Mouse (Mus musculus) midbrain, postnatal 0 days (tissue): ENCODE measurements around the gene Gatad1. TPM values are rescaled to one million over a fixed set of nuclear protein-coding genes. Genes with fewer than 3 reads are reported as not detected.
"Not testable (repeated sequence)": the region's sequence is repeated elsewhere in the genome, so short reads cannot be mapped to it uniquely, and the experiment has no call there.

Experiments used
- ATAC-seq: fragments of 200-750 bp; cut with Nextera tagmentation; 2 replicates; pipeline ENCODE4 v1.8.0; 2017; ENCODE audit warnings: moderate number of reproducible peaks, mild to moderate bottlenecking, moderate TSS enrichment, moderate library complexity; ENCODE audit not compliant: low FRiP score
- DNase-seq: peaks from one replicate; pipeline ENCODE4 v3.0.0-alpha.2; 2015; ENCODE audit warnings: low spot score
- H3K27ac ChIP-seq: fragments of 300-500 bp; sonication (generic); 2 replicates; pipeline ENCODE4 v1.5.1; 2014; ENCODE audit warnings: low read depth, mild to moderate bottlenecking, low read length, mixed read lengths
- H3K27me3 ChIP-seq: fragments of 300-500 bp; sonication (generic); 2 replicates; pipeline ENCODE4 v1.6.1; 2014; ENCODE audit warnings: low read length, control low read depth, mixed read lengths; ENCODE audit not compliant: insufficient read depth
- H3K36me3 ChIP-seq: fragments of 300-500 bp; sonication (generic); 2 replicates; pipeline ENCODE4 v1.6.1; 2014; ENCODE audit warnings: low read length, control low read depth, mixed read lengths; ENCODE audit not compliant: insufficient read depth
- H3K4me1 ChIP-seq: fragments of 300-500 bp; sonication (generic); 2 replicates; pipeline ENCODE4 v1.6.1; 2014; ENCODE audit warnings: mild to moderate bottlenecking, control low read depth, antibody characterized with exemption, low read length, mixed read lengths; ENCODE audit not compliant: insufficient read depth
- H3K4me2 ChIP-seq: fragments of 300-500 bp; sonication (generic); 2 replicates; pipeline ENCODE4 v1.6.1; 2014; ENCODE audit warnings: low read depth, mild to moderate bottlenecking, low read length, mixed read lengths; ENCODE audit not compliant: poor library complexity, severe bottlenecking
- H3K4me3 ChIP-seq: fragments of 300-500 bp; sonication (generic); 2 replicates; pipeline ENCODE4 v1.5.1; 2014; ENCODE audit warnings: low read depth, mild to moderate bottlenecking, low read length, moderate library complexity
- H3K9ac ChIP-seq: fragments of 300-500 bp; sonication (generic); replicated peaks from 2 replicates; pipeline ENCODE4 v1.6.1; 2014; ENCODE audit warnings: mild to moderate bottlenecking, low read length, moderate library complexity, mixed read lengths; ENCODE audit not compliant: poor library complexity, severe bottlenecking
- H3K9me3 ChIP-seq: fragments of 300-500 bp; sonication (generic); 2 replicates; pipeline ENCODE4 v1.6.1; 2016; ENCODE audit warnings: low read length, control low read depth
- CTCF ChIP-seq: IDR thresholded peaks from 2 replicates; pipeline ENCODE4 v1.5.1; 2016; ENCODE audit warnings: antibody characterized with exemption, mild to moderate bottlenecking
- WGBS: fragments of 180-500 bp; shearing (Covaris S2); extraction: QIAGEN DNeasy Blood & Tissue Kit; methylation state at CpG from one replicate; pipeline ENCODE4 v1.1.7; 2014; 5-methylcytosine and 5-hydroxymethylcytosine counted together
- polyA plus RNA-seq: library from polyadenylated mRNA; unstranded; fragments of >200 nt; fragmentation: Nextera tagmentation; extraction: Ambion mirVana; gene quantifications from 2 replicates; pipeline ENCODE4 v1.2.1, GENCODE M21; 2015
- total RNA-seq: library from RNA; depleted of rRNA; stranded (reverse); fragments of >200 nt; gene quantifications from 2 replicates; pipeline ENCODE4 v1.2.3, GENCODE M21; 2014

Gene Gatad1
- total and polyA plus RNA-seq, 2 experiments from 2014 or later, result 89.1 to 103 TPM

GRCm38 (mm10) chr5:3632285-3632684, 24.7 kb downstream of the Gatad1 start:
- no peak overlapping the region for H3K4me2 ChIP-seq
- H3K4me3 ChIP-seq, result no peak overlapping the region
- no peak for DNase-seq
- no peak overlapping the region for H3K9ac ChIP-seq
- H3K4me1 ChIP-seq, result no peaks in the 10 kb centered on the region
- 85% methylated on average over 5 of the region's 5 CpGs for WGBS
- H3K27ac ChIP-seq, result no peak overlapping the region
- H3K9me3 ChIP-seq, result no peaks in the 10 kb centered on the region
- TF ChIP-seq CTCF, result no peak
- no peaks in the 10 kb centered on the region for H3K27me3 ChIP-seq
- peaks cover 16% of the 10 kb centered on the region; the same call in 1 of the 2 replicates for H3K36me3 ChIP-seq
- ATAC-seq, result peak; percentile 49; the same call in 1 of the 2 replicates

- Histone ChIP-seq H3K9me3 (no peaks in the 10 kb centered on the region), H3K4me3 (no peak overlapping the region), H3K36me3 (peaks cover 21% of the 10 kb centered on the region), H3K27me3 (no peaks in the 10 kb centered on the region), H3K4me2 (no peak overlapping the region), H3K4me1 (no peaks in the 10 kb centered on the region), H3K27ac (no peak overlapping the region), H3K9ac (no peak overlapping the region)
- DNase-seq (peak; percentile 5), ATAC-seq (no peak)
- WGBS, result 55% methylated on average over 16 of the region's 16 CpGs
- TF ChIP-seq CTCF, result no peak
Observed at GRCm38 (mm10) chr5:3631512-3632271, 25.3 kb downstream of the Gatad1 start.

- Histone ChIP-seq H3K36me3 (peaks cover 23% of the 10 kb centered on the region), H3K27ac (no peak overlapping the region), H3K4me1 (no peaks in the 10 kb centered on the region), H3K9me3 (no peaks in the 10 kb centered on the region), H3K4me3 (no peak overlapping the region), H3K27me3 (no peaks in the 10 kb centered on the region), H3K9ac (no peak overlapping the region), H3K4me2 (no peak overlapping the region)
- DNase-seq, result no peak
- TF ChIP-seq CTCF, result no peak
- WGBS, result 97% methylated on average over 5 of the region's 5 CpGs
- ATAC-seq, result no peak
Observed at GRCm38 (mm10) chr5:3630055-3630454, 26.9 kb downstream of the Gatad1 start.

- Histone ChIP-seq H3K9ac (no peak overlapping the region), H3K36me3 (peaks cover 50% of the 10 kb centered on the region), H3K4me2 (no peak overlapping the region), H3K27me3 (no peaks in the 10 kb centered on the region), H3K9me3 (no peaks in the 10 kb centered on the region), H3K4me1 (no peaks in the 10 kb centered on the region), H3K4me3 (no peak overlapping the region), H3K27ac (no peak overlapping the region)
- DNase-seq (no peak), ATAC-seq (no peak)
- 86% methylated on average over 7 of the region's 7 CpGs for WGBS
- TF ChIP-seq CTCF, result no peak
Observed at GRCm38 (mm10) chr5:3620486-3620885, 36.5 kb downstream of the Gatad1 start.

GRCm38 (mm10) chr5:3611835-3612234, 45.1 kb downstream of the Gatad1 start:
- H3K9ac ChIP-seq, H3K4me3 ChIP-seq, H3K9me3 ChIP-seq, H3K27me3 ChIP-seq, H3K4me1 ChIP-seq, H3K27ac ChIP-seq, H3K4me2 ChIP-seq, ATAC-seq, DNase-seq: not testable (repeated sequence)
- WGBS, result 92% methylated on average over 2 of the region's 2 CpGs
- peaks cover 52% of the 10 kb centered on the region for H3K36me3 ChIP-seq

- H3K4me1 ChIP-seq, result no peaks in the 10 kb centered on the region
- H3K27me3 ChIP-seq, result no peaks in the 10 kb centered on the region
- no peak for DNase-seq
- H3K9me3 ChIP-seq, result no peaks in the 10 kb centered on the region
- no peak overlapping the region for H3K4me2 ChIP-seq
- no peak overlapping the region for H3K9ac ChIP-seq
- no peak overlapping the region for H3K4me3 ChIP-seq
- no peak for ATAC-seq
- H3K36me3 ChIP-seq, result peaks cover 57% of the 10 kb centered on the region
- 97% methylated on average over 7 of the region's 7 CpGs for WGBS
- TF ChIP-seq CTCF, result no peak
- no peak overlapping the region for H3K27ac ChIP-seq
Observed at GRCm38 (mm10) chr5:3609241-3609640, 47.7 kb downstream of the Gatad1 start.
